Mouse (Mus musculus) layer of hippocampus, postnatal 25 days (tissue): Measurements from ENCODE around the gene Slc16a12. TPM values are rescaled to one million over a fixed set of nuclear protein-coding genes. Genes with fewer than 3 reads are reported as not detected.

ENCODE experiments used
- microRNA-seq, 2 experiments: library from miRNA; unstranded; fragments of <30 nt; microRNA quantifications; one replicate each; pipeline ENCODE4 v1.2.0; 2021
- total RNA-seq, 2 experiments: library from RNA; stranded (reverse); gene quantifications; 2 replicates each; pipeline ENCODE4 v1.2.3; 2021

Gene Slc16a12
- total RNA-seq, 2 experiments from 2014 or later, result 1.2 to 1.5 TPM

Small RNAs within 50 kb of the gene (microRNA-seq; reads per million reads assigned to microRNA genes)
- 0 reads per million in 2 experiments for gene Gm27476

Other genes with a start within 250 kb of the Slc16a12 start
- 10 to 100 TPM; 16.9 to 19.8 TPM for gene Lipa, start 219.8 kb downstream of the Slc16a12 start, total RNA-seq
- gene Ifit2, start 196.6 kb downstream of the Slc16a12 start, total RNA-seq, result 1 to 10 TPM; 4.5 to 4.6 TPM
- gene Ifit3, start 163.8 kb downstream of the Slc16a12 start, total RNA-seq, result 1 to 10 TPM; 1.3 to 2.1 TPM
- gene Ifit1bl1, start 145.3 kb downstream of the Slc16a12 start, total RNA-seq, result 1 to 10 TPM; 1.1 to 1.6 TPM
- 1 to 10 TPM in 1 of 2 experiments, under 1 TPM in 1; 0.54 to 1.2 TPM for gene Ifit3b, start 139.3 kb downstream of the Slc16a12 start, total RNA-seq
- gene Ifit1bl2, start 106.5 kb downstream of the Slc16a12 start, total RNA-seq, result under 1 TPM; 0.19 to 0.37 TPM
- under 1 TPM; 0.42 to 0.49 TPM for gene Ifit1, start 106.4 kb downstream of the Slc16a12 start, total RNA-seq
- 10 to 100 TPM; 19.5 to 20.5 TPM for gene Pank1, start 132.2 kb upstream of the Slc16a12 start, total RNA-seq
- 1 to 10 TPM; 1.0 TPM for gene Kif20b, start 175.1 kb upstream of the Slc16a12 start, total RNA-seq